Mouse (Mus musculus) stomach, postnatal 0 days (tissue): ENCODE results near the gene Ap3s2. TPM values are rescaled to one million over a fixed set of nuclear protein-coding genes. Genes with fewer than 3 reads are reported as not detected.

Experiments used
- ATAC-seq: fragments of 200-750 bp; cut with Nextera tagmentation; 2 replicates; pipeline ENCODE4 v1.8.0; 2017; ENCODE audit not compliant: low FRiP score, low TSS enrichment
- DNase-seq: peaks from one replicate; pipeline ENCODE4 v3.0.0-alpha.2; 2016; ENCODE audit warnings: low spot score
- H3K27ac ChIP-seq: fragments of 300-500 bp; sonication (generic); replicated peaks from 2 replicates; pipeline ENCODE4 v1.5.1; 2014; ENCODE audit warnings: mild to moderate bottlenecking, control low read depth
- H3K27me3 ChIP-seq: fragments of 300-500 bp; sonication (generic); 2 replicates; pipeline ENCODE4 v1.6.1; 2014; ENCODE audit warnings: low read length; ENCODE audit not compliant: control insufficient read depth, insufficient read depth
- H3K36me3 ChIP-seq: fragments of 300-500 bp; sonication (generic); 2 replicates; pipeline ENCODE4 v1.6.1; 2014; ENCODE audit warnings: low read length, mixed read lengths; ENCODE audit not compliant: control insufficient read depth, insufficient read depth
- H3K4me1 ChIP-seq: fragments of 300-500 bp; sonication (generic); replicated peaks from 2 replicates; pipeline ENCODE4 v1.6.1; 2014; ENCODE audit warnings: antibody characterized with exemption; ENCODE audit not compliant: control insufficient read depth, insufficient read depth
- H3K4me2 ChIP-seq: fragments of 300-500 bp; sonication (generic); replicated peaks from 2 replicates; pipeline ENCODE4 v1.6.1; 2014; ENCODE audit warnings: low read depth, mild to moderate bottlenecking, control low read depth, moderate library complexity
- H3K4me3 ChIP-seq: fragments of 300-500 bp; sonication (generic); 2 replicates; pipeline ENCODE4 v1.5.1; 2014; ENCODE audit warnings: low read depth, low read length, control low read depth
- H3K9ac ChIP-seq: fragments of 300-500 bp; sonication (generic); 2 replicates; pipeline ENCODE4 v1.6.1; 2014; ENCODE audit warnings: mild to moderate bottlenecking, low read length, control low read depth, mixed read lengths
- H3K9me3 ChIP-seq: fragments of 300-500 bp; sonication (generic); 2 replicates; pipeline ENCODE4 v1.6.1; 2016; ENCODE audit warnings: low read length; ENCODE audit not compliant: control insufficient read depth
- CTCF ChIP-seq: IDR thresholded peaks from 2 replicates; pipeline ENCODE4 v1.5.1; 2016; ENCODE audit warnings: antibody characterized with exemption, low read depth, mild to moderate bottlenecking, moderate library complexity
- EP300 ChIP-seq: optimal IDR thresholded peaks from 2 replicates; pipeline ENCODE3; 2016; ENCODE audit warnings: antibody characterized with exemption
- WGBS: fragments of 180-500 bp; shearing (Covaris S2); extraction: QIAGEN DNeasy Blood & Tissue Kit; methylation state at CpG from one replicate; pipeline ENCODE4 v1.1.7; 2014; 5-methylcytosine and 5-hydroxymethylcytosine counted together
- polyA plus RNA-seq: library from polyadenylated mRNA; unstranded; fragments of >200 nt; fragmentation: Nextera tagmentation; extraction: Ambion mirVana; gene quantifications from 2 replicates; pipeline ENCODE4 v1.2.1, GENCODE M21; 2015

Ap3s2 gene
- polyA plus RNA-seq, 1 experiment from 2014 or later: 17.8 TPM

GRCm38 (mm10) chr7:79883613-79884334, 36.7 kb downstream of the Ap3s2 start:
- no peaks in the 10 kb centered on the region for H3K4me1 ChIP-seq
- ATAC-seq: no peak
- H3K4me3 ChIP-seq: no peak overlapping the region
- H3K36me3 ChIP-seq: no peaks in the 10 kb centered on the region; the same call in 1 of the 2 replicates
- TF ChIP-seq EP300: no peak
- no peak for TF ChIP-seq CTCF
- no peak overlapping the region for H3K27ac ChIP-seq
- no peak overlapping the region for H3K9ac ChIP-seq
- no peaks in the 10 kb centered on the region for H3K27me3 ChIP-seq
- no peak for DNase-seq
- H3K4me2 ChIP-seq: no peak overlapping the region
- 69% methylated on average over 7 of the region's 7 CpGs for WGBS
- no peaks in the 10 kb centered on the region for H3K9me3 ChIP-seq

DNA sequence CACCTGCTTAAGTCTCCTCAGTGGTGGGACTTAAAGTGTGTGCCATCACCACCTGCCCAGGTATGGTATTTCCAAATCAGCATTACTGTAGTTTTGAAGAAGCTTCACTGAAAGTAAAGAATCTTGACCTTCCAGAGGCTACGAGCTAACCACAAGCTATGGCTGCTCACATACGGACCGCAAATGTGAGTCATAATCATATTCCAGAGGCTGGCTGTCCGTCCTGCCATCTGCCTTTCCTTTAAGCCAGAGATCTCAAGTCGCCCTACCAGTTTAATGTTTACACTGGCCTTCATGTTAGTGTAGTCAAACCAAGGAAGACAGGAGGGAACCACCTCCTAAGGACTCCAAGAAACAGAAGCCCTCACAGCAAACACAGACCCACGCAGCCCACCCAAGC, 38.5 kb downstream of the Ap3s2 start:
- no peak overlapping the region for H3K9ac ChIP-seq
- H3K4me1 ChIP-seq: no peaks in the 10 kb centered on the region
- ATAC-seq (no peak), DNase-seq (no peak)
- no peak overlapping the region for H3K4me2 ChIP-seq
- no peaks in the 10 kb centered on the region for H3K27me3 ChIP-seq
- H3K9me3 ChIP-seq: no peaks in the 10 kb centered on the region
- H3K4me3 ChIP-seq: no peak overlapping the region
- TF ChIP-seq CTCF (no peak), EP300 (no peak)
- H3K27ac ChIP-seq: no peak overlapping the region
- 73% methylated on average over 6 of the region's 6 CpGs for WGBS
- no peaks in the 10 kb centered on the region; the same call in 1 of the 2 replicates for H3K36me3 ChIP-seq

DNA sequence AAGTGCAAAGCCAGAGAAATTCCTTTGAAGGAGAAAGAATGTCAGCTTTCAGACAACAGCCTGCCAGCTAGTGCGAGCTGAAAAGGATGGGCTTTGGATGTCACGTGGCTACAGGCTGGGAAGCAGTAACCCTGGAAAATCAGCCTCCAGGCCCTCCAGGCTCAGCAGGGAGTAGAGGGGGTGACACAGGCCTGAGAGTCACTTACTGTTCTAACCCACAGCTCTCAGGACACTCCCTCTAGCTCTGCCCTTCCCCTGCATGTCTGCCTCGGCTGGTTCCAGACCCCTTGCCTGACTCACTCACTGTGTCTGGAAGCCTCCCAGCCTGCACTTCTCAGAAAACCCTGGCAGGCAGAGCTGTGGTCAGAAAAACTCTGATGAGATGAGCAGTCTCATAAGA, 39.5 kb downstream of the Ap3s2 start:
- Histone ChIP-seq H3K36me3 (no peaks in the 10 kb centered on the region; the same call in 1 of the 2 replicates), H3K27ac (peak overlapping the region; percentile 30), H3K9me3 (no peaks in the 10 kb centered on the region), H3K9ac (no peak overlapping the region), H3K4me1 (no peaks in the 10 kb centered on the region), H3K4me3 (no peak overlapping the region), H3K27me3 (no peaks in the 10 kb centered on the region), H3K4me2 (no peak overlapping the region)
- no peak for DNase-seq
- TF ChIP-seq EP300: no peak
- TF ChIP-seq CTCF: no peak
- 49% methylated on average over 3 of the region's 3 CpGs for WGBS
- peak; percentile 47; the same call in 1 of the 2 replicates for ATAC-seq

- Histone ChIP-seq H3K4me3 (no peak overlapping the region), H3K4me1 (no peaks in the 10 kb centered on the region), H3K9me3 (no peaks in the 10 kb centered on the region), H3K27me3 (no peaks in the 10 kb centered on the region), H3K9ac (no peak overlapping the region), H3K36me3 (no peaks in the 10 kb centered on the region; the same call in 1 of the 2 replicates), H3K27ac (no peak overlapping the region), H3K4me2 (no peak overlapping the region)
- no peak for ATAC-seq
- no peak for DNase-seq
- TF ChIP-seq CTCF (no peak), EP300 (no peak)
- WGBS: 83% methylated on average over 6 of the region's 6 CpGs
These were observed 40.4 kb downstream of the Ap3s2 start for GRCm38 (mm10) chr7:79880033-79880432.

GRCm38 (mm10) chr7:79878455-79879025, 41.9 kb downstream of the Ap3s2 start:
- no peaks in the 10 kb centered on the region; the same call in 1 of the 2 replicates for H3K36me3 ChIP-seq
- H3K4me2 ChIP-seq: no peak overlapping the region
- no peak overlapping the region for H3K9ac ChIP-seq
- H3K27me3 ChIP-seq: no peaks in the 10 kb centered on the region
- H3K4me1 ChIP-seq: no peaks in the 10 kb centered on the region
- no peaks in the 10 kb centered on the region for H3K9me3 ChIP-seq
- H3K27ac ChIP-seq: no peak overlapping the region
- no peak overlapping the region for H3K4me3 ChIP-seq
- TF ChIP-seq CTCF (no peak), EP300 (no peak)
- WGBS: 56% methylated on average over 2 of the region's 2 CpGs
- DNase-seq (no peak), ATAC-seq (no peak)

- H3K27me3 ChIP-seq: no peaks in the 10 kb centered on the region
- no peak overlapping the region for H3K4me2 ChIP-seq
- no peak overlapping the region for H3K4me3 ChIP-seq
- H3K9me3 ChIP-seq: no peaks in the 10 kb centered on the region
- H3K27ac ChIP-seq: no peak overlapping the region
- no peaks in the 10 kb centered on the region for H3K36me3 ChIP-seq
- H3K9ac ChIP-seq: no peak overlapping the region
- no peak for TF ChIP-seq EP300
- TF ChIP-seq CTCF: no peak
- no peaks in the 10 kb centered on the region for H3K4me1 ChIP-seq
- no peak for ATAC-seq
- WGBS: 60% methylated on average over 6 of the region's 6 CpGs
- DNase-seq: no peak
These were observed 47.0 kb downstream of the Ap3s2 start for GRCm38 (mm10) chr7:79873407-79873806.
